Mouse (Mus musculus) CH12.LX (cell line): ENCODE data around the gene Bicc1. TPM values are rescaled to one million over a fixed set of nuclear protein-coding genes. Genes with fewer than 3 reads are reported as not detected.

ENCODE experiments used
- DNase-seq: peaks from one replicate; pipeline ENCODE4 v3.0.0-alpha.2; 2013; ENCODE audit errors: extremely low read depth
- H3K27ac ChIP-seq: 2 replicates; pipeline ENCODE4 v1.5.1; 2012; ENCODE audit warnings: low read depth, mild to moderate bottlenecking, control low read depth, moderate library complexity; ENCODE audit not compliant: insufficient read depth
- H3K27me3 ChIP-seq: replicated peaks from 2 replicates; pipeline ENCODE3; 2012; ENCODE audit warnings: inconsistent platforms
- H3K36me3 ChIP-seq, 2 experiments: replicated peaks in 1 of 2; 2 replicates each; pipeline versions ENCODE3 to v1.6.1; 2012; ENCODE audit warnings: inconsistent platforms in 1 of 2, low read length in 1 of 2, mild to moderate bottlenecking in 1 of 2, mixed read lengths in 1 of 2, moderate library complexity in 1 of 2; ENCODE audit not compliant: control insufficient read depth in 1 of 2, insufficient read depth in 1 of 2
- H3K4me1 ChIP-seq, 2 experiments: 2 replicates each; pipeline ENCODE4 v1.6.1; 2012; ENCODE audit warnings: inconsistent platforms in 1 of 2, moderate library complexity in 1 of 2; ENCODE audit not compliant: insufficient read depth in 2 of 2, control insufficient read depth in 1 of 2
- H3K4me2 ChIP-seq: 2 replicates; pipeline ENCODE4 v1.6.1; 2012; ENCODE audit warnings: low read depth, mild to moderate bottlenecking, control low read depth; ENCODE audit not compliant: poor library complexity, insufficient read depth, severe bottlenecking
- H3K4me3 ChIP-seq, 3 experiments: fragments of 150-350 bp in 1 of 3; sonication (generic) in 1 of 3; replicated peaks in 1 of 3; 2 replicates each; pipeline versions ENCODE3 to v1.5.1; 2011 to 2012; ENCODE audit warnings: low read depth in 2 of 3, low read length in 2 of 3, mild to moderate bottlenecking in 2 of 3, moderate library complexity in 2 of 3, control low read depth in 1 of 3, improper control_type of control experiment in 1 of 3, inconsistent platforms in 1 of 3, mixed read lengths in 1 of 3; ENCODE audit not compliant: poor library complexity in 1 of 3
- H3K79me2 ChIP-seq: replicated peaks from 2 replicates; pipeline ENCODE4 v1.6.1; 2012; ENCODE audit warnings: mild to moderate bottlenecking, moderate library complexity; ENCODE audit not compliant: control insufficient read depth, poor library complexity, insufficient read depth, severe bottlenecking; ENCODE audit errors: extremely low read depth
- H3K9ac ChIP-seq: 2 replicates; pipeline ENCODE4 v1.6.1; 2012; ENCODE audit warnings: low read depth, mild to moderate bottlenecking, control low read depth, moderate library complexity; ENCODE audit not compliant: insufficient read depth
- H3K9me3 ChIP-seq: replicated peaks from 2 replicates; pipeline ENCODE3; 2012; ENCODE audit warnings: low read length, inconsistent platforms, mixed read lengths
- BHLHE40 ChIP-seq: IDR thresholded peaks from 2 replicates; pipeline ENCODE4 v1.6.1; 2011; ENCODE audit warnings: mild to moderate bottlenecking, low read depth, low read length, improper control_type of control experiment
- CHD1 ChIP-seq: IDR thresholded peaks from 2 replicates; pipeline ENCODE4 v1.6.1; 2012; ENCODE audit warnings: low read depth, low read length, improper control_type of control experiment, inconsistent platforms
- E2F4 ChIP-seq: IDR thresholded peaks from 2 replicates; pipeline ENCODE4 v1.6.1; 2011; ENCODE audit warnings: low read depth, low read length, improper control_type of control experiment; ENCODE audit not compliant: insufficient replicate concordance
- ELF1 ChIP-seq: IDR thresholded peaks from 2 replicates; pipeline ENCODE4 v1.6.1; 2014; ENCODE audit warnings: low read depth, mild to moderate bottlenecking, inconsistent platforms, low read length, improper control_type of control experiment
- EP300 ChIP-seq: IDR thresholded peaks from 2 replicates; pipeline ENCODE4 v1.6.1; 2011; ENCODE audit warnings: low read length, improper control_type of control experiment
- GABPA ChIP-seq: IDR thresholded peaks from 2 replicates; pipeline ENCODE4 v1.6.1; 2012; ENCODE audit warnings: low read depth, low read length, improper control_type of control experiment, inconsistent platforms; ENCODE audit not compliant: insufficient replicate concordance
- HCFC1 ChIP-seq: IDR thresholded peaks from 2 replicates; pipeline ENCODE4 v1.6.1; 2012; ENCODE audit warnings: low read depth, mild to moderate bottlenecking, inconsistent platforms, low read length, improper control_type of control experiment
- IRF4 ChIP-seq: IDR thresholded peaks from 2 replicates; pipeline ENCODE4 v1.6.1; 2014; ENCODE audit warnings: low read depth, mild to moderate bottlenecking, inconsistent platforms, low read length, improper control_type of control experiment
- JUN ChIP-seq: IDR thresholded peaks from 2 replicates; pipeline ENCODE4 v1.6.1; 2011; ENCODE audit warnings: low read depth, mild to moderate bottlenecking, low read length, improper control_type of control experiment, moderate library complexity; ENCODE audit not compliant: insufficient read depth
- MAX ChIP-seq: IDR thresholded peaks from 2 replicates; pipeline ENCODE4 v1.6.1; 2011; ENCODE audit warnings: low read length, improper control_type of control experiment
- MXI1 ChIP-seq: IDR thresholded peaks from 2 replicates; pipeline ENCODE4 v1.6.1; 2011; ENCODE audit warnings: mild to moderate bottlenecking, low read depth, low read length, improper control_type of control experiment
- MYC ChIP-seq: IDR thresholded peaks from 2 replicates; pipeline ENCODE4 v1.6.1; 2011; ENCODE audit warnings: low read depth, mild to moderate bottlenecking, improper control_type of control experiment, low read length
- NELFE ChIP-seq: IDR thresholded peaks from 2 replicates; pipeline ENCODE4 v1.6.1; 2011; ENCODE audit warnings: low read depth, low read length, improper control_type of control experiment
- NRF1 ChIP-seq: IDR thresholded peaks from 2 replicates; pipeline ENCODE4 v1.6.1; 2014; ENCODE audit warnings: low read depth, mild to moderate bottlenecking, inconsistent platforms, low read length, improper control_type of control experiment, moderate library complexity
- PAX5 ChIP-seq: IDR thresholded peaks from 2 replicates; pipeline ENCODE4 v1.6.1; 2012; ENCODE audit warnings: low read length, inconsistent platforms, mixed read lengths
- RCOR1 ChIP-seq: conservative IDR thresholded peaks from 2 replicates; pipeline ENCODE4 v1.6.1; 2012; ENCODE audit warnings: low read depth, mild to moderate bottlenecking, inconsistent platforms, low read length, improper control_type of control experiment
- SIN3A ChIP-seq: IDR thresholded peaks from 2 replicates; pipeline ENCODE4 v1.6.1; 2012; ENCODE audit warnings: low read length, improper control_type of control experiment, inconsistent platforms
- SMC3 ChIP-seq: IDR thresholded peaks from 2 replicates; pipeline ENCODE4 v1.6.1; 2011; ENCODE audit warnings: low read depth, low read length, improper control_type of control experiment
- TBP ChIP-seq: conservative IDR thresholded peaks from 2 replicates; pipeline ENCODE4 v1.6.1; 2011; ENCODE audit warnings: low read depth, low read length, improper control_type of control experiment
- TCF12 ChIP-seq: IDR thresholded peaks from 2 replicates; pipeline ENCODE4 v1.6.1; 2014; ENCODE audit warnings: low read depth, mild to moderate bottlenecking, inconsistent platforms, low read length, improper control_type of control experiment
- UBTF ChIP-seq: IDR thresholded peaks from 2 replicates; pipeline ENCODE4 v1.6.1; 2012; ENCODE audit warnings: low read depth, mild to moderate bottlenecking, inconsistent platforms, low read length, improper control_type of control experiment, moderate library complexity
- USF1 ChIP-seq: IDR thresholded peaks from 2 replicates; pipeline ENCODE4 v1.6.1; 2014; ENCODE audit warnings: low read depth, mild to moderate bottlenecking, inconsistent platforms, low read length, improper control_type of control experiment
- ZMIZ1 ChIP-seq: IDR thresholded peaks from 2 replicates; pipeline ENCODE4 v1.6.1; 2012; ENCODE audit warnings: low read depth, mild to moderate bottlenecking, inconsistent platforms, low read length, improper control_type of control experiment
- dilution Hi-C: fragments of 300-500 bp; cut with MboI; formaldehyde crosslinking; loops from 2 replicates; pipeline ENCODE4 v1.14.3; 2020; ENCODE audit warnings: low sequenced_read_pairs; ENCODE audit not compliant: extremely low pct_unique_long_range_greater_than_20kb, extremely low pct_ligation_motif_present
- in situ Hi-C: fragments of 300-500 bp; cut with MboI; formaldehyde crosslinking; loops from 3 replicates; pipeline ENCODE4 v1.14.3; 2019; ENCODE audit warnings: low sequenced_read_pairs, low pct_ligation_motif_present, low pct_unique_long_range_greater_than_20kb, mixed read lengths
- polyA plus RNA-seq: library from polyadenylated mRNA; unstranded; fragments of >175 nt; gene quantifications from 2 replicates; pipeline ENCODE4 v1.2.1, GENCODE M21; 2012; ENCODE audit warnings: low read depth; ENCODE audit not compliant: insufficient read length
- total RNA-seq, 2 experiments: library from RNA; depleted of rRNA; stranded (reverse); fragments of 300-350 nt in 1 of 2; fragments of >200 nt in 1 of 2; gene quantifications; 2 replicates each; pipeline ENCODE4 v1.2.3; 2012 to 2014

Gene Bicc1
- total and polyA plus RNA-seq, 3 experiments = not detected

GRCm38 (mm10) chr10:71120121-71120768 is 39.3 kb downstream of the Bicc1 start:
- Histone ChIP-seq H3K9me3 (no peaks in the 10 kb centered on the region), H3K27me3 (no peaks in the 10 kb centered on the region), H3K27ac (no peak overlapping the region), H3K36me3 (no peaks in the 10 kb centered on the region), H3K9ac (no peak overlapping the region), H3K79me2 (no peaks in the 10 kb centered on the region), H3K4me2 (no peak overlapping the region), H3K4me3 (no peak overlapping the region), H3K4me1 (no peaks in the 10 kb centered on the region)
- no peak for DNase-seq
- in situ Hi-C loops = no loop called here
- dilution Hi-C loops = no loop called here
- no peak for TF ChIP-seq HCFC1
- TF ChIP-seq BHLHE40 = no peak
- no peak for TF ChIP-seq MAX
- TF ChIP-seq JUN = no peak
- no peak for TF ChIP-seq UBTF
- no peak for TF ChIP-seq CHD1
- no peak for TF ChIP-seq MYC
- TF ChIP-seq NRF1 = no peak
- TF ChIP-seq E2F4 = no peak
- no peak for TF ChIP-seq ELF1
- TF ChIP-seq EP300 = no peak
- TF ChIP-seq SMC3 = no peak
- TF ChIP-seq TBP = no peak
- TF ChIP-seq GABPA = no peak
- TF ChIP-seq TCF12 = no peak
- no peak for TF ChIP-seq USF1
- TF ChIP-seq RCOR1 = no peak

DNA sequence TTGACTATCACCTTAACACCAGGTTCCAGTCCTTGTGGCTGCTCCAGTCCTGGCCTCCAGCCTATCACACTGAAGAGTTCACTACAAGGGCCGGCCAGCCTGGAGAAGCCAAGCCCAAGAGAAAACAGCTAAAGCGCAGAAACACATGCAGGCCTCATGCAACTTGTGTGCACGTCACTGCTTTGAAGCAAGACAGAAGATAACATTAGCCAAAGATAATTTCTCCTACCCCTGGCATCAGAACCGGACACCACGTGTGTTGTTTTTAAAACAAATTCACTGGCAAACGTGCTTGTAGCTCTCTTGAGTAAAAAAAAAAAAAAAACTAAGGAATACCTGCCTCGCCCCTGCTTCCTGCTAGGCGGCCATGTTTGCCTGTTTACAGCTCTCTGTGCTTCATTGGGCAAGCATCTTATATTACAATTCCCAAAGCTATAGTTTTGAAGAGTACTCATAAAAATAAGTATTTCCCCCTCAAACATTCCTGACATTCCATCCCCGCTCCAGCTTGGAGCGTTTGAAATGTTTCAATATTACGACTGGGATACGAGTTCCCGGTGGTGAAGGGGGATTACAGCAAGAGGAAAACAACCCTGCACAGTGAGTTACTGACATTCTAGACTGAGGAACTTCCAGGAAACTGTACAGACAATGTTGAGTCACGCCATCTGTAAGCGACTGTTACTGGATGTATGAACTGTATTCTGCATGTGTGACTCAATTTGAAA is 40.2 kb downstream of the Bicc1 start:
- H3K4me1 ChIP-seq = no peaks in the 10 kb centered on the region
- no peaks in the 10 kb centered on the region for H3K36me3 ChIP-seq
- H3K79me2 ChIP-seq = no peaks in the 10 kb centered on the region
- H3K27me3 ChIP-seq = no peaks in the 10 kb centered on the region
- no peak overlapping the region for H3K4me2 ChIP-seq
- no peaks in the 10 kb centered on the region for H3K9me3 ChIP-seq
- H3K9ac ChIP-seq = no peak overlapping the region
- no peak for DNase-seq
- no peak overlapping the region for H3K4me3 ChIP-seq
- in situ Hi-C loops = no loop called here
- dilution Hi-C loops = no loop called here
- TF ChIP-seq EP300 (no peak), USF1 (no peak), NELFE (no peak), ELF1 (no peak), PAX5 (no peak), JUN (no peak), TBP (no peak), CHD1 (no peak), MXI1 (no peak), IRF4 (no peak), SIN3A (no peak), ZMIZ1 (no peak), HCFC1 (no peak)
- no peak overlapping the region for H3K27ac ChIP-seq
